Mouse (Mus musculus): ENCODE data around the gene Exosc6.
"Not testable (repeated sequence)": the region's sequence is repeated elsewhere in the genome, so short reads cannot be mapped to it uniquely, and the experiment has no call there.

Exosc6 gene

DNA sequence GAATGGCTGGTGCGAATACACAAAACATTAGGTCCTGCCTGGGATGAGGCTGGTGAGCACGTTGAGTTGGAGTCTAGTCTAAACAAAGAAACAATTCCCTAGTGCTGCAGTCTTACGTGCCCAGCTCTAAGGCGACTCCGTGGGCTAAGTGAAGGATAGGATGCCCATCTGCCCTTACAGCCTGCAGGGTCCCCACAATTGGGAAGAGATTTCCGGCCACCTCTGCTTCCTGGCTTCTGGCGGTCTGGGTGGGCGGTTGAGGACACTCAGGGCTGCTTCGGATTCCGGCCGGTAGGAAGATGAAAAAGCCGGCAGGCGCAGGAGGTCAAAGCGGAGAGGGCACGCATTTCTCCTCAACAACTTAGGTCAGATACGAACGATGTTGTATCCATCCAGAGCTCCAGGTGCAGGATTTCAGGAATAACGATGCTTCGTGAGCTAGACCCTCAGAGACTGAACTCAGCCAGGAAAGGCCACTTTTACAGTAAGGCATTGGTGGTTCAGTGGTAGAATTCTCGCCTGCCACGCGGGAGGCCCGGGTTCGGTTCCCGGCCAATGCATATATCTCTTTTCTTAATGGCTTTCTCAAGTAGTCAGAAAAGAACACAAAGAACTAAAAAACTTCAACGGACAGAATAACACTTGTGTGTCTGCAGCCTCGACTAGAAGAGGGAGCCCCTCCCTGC lies 6.1 kb downstream of the Exosc6 start:
- peak; percentile 96 to 97 for DNase-seq

- DNase-seq, result no peak
Measured at GRCm38 (mm10) chr8:111062893-111063292, 6.8 kb downstream of the Exosc6 start.

DNA sequence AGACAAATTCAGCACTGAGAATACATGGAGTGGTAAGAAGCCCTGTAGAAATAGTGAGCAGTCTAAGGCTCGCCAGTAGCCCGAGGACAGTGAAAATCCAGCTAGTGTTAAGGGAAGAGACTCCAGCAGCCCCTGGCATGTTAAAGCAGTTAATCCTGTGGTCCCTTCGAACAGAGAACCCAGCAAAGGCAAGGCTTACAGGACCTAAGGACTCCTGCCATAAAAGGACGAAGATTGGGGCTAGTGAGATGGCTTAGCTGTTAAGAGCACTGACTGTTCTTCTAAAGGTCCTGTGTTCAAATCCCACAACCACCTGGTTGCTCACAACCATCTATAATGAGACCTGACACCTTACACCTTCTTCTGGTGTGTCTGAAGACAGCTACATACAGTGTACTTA lies 10.2 kb downstream of the Exosc6 start:
- DNase-seq, result no peak

- DNase-seq, result no peak
Measured at GRCm38 (mm10) chr8:111067439-111067838, 11.3 kb downstream of the Exosc6 start.

DNA sequence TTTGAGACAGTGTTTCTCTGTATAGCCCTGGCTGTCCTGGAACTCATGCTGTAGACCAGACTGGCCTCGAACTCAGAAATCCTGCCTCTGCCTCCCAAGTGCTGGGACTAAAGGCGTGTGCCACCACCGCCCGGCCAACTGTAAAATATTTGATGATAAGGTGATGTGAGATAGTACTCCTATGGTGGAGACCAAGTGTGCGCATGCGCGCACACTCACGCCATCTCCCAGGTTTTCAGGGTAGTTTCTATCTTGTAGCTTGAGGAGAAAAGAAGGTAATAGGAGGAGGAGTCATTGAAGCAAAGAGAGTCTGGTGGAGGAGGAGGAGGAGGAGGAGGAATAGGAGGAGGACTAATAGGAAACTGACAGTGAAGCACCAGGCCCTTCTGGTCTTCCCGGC lies 12.5 kb downstream of the Exosc6 start:
- not testable (repeated sequence) for DNase-seq

- no peak for DNase-seq
Measured at GRCm38 (mm10) chr8:111075926-111076325, 19.8 kb downstream of the Exosc6 start.

GRCm38 (mm10) chr8:111079461-111079860 lies 23.3 kb downstream of the Exosc6 start:
- DNase-seq, result no peak

- no peak for DNase-seq
Measured at GRCm38 (mm10) chr8:111079861-111080271, 23.7 kb downstream of the Exosc6 start.

- no peak for DNase-seq
Measured at GRCm38 (mm10) chr8:111081580-111082258, 25.6 kb downstream of the Exosc6 start.

DNA sequence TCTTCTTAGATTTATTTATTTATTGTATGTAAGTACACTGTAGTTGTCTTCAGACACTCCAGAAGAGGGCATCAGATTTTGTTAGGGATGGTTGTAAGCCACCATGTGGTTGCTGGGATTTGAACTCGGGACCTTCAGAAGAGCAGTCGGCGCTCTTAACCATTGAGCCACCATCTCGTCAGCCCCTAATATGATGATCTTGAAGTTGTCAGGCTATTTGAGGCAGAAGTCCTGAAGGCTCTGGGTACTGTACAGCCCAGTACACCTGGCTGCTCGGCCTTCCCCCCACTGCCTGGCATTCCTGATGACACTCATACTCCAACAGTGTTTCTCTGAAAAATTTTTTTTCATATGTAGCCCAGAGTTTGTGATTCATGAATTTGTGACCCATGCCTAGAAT lies 27.8 kb downstream of the Exosc6 start:
- DNase-seq, result not testable (repeated sequence)

- DNase-seq, result peak; percentile 88 to 92
Measured at GRCm38 (mm10) chr8:111090126-111090525, 34.0 kb downstream of the Exosc6 start.

DNA sequence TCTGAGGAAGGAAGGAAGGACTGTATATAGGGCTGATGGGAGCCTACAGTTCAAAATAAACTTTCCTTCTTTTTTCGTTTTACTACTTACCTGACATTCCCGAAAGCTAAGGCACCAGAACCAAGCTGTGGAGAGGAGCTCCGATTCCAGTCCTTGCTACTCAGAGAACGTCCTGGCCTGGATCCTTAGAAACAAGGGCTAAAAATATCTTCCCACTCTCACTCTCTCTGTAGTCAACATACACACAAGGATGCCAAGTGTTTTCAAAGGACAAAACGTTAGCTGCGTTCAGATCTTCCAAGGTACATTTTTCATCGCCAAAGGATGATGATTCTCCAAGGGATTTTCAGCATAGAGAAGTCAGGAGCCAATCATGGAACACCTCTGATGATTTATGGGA lies 35.6 kb downstream of the Exosc6 start:
- no peak for DNase-seq

- DNase-seq, result not testable (repeated sequence)
Measured at GRCm38 (mm10) chr8:111092326-111092725, 36.2 kb downstream of the Exosc6 start, which contains the start of gene Clec18a. TSS of gene Clec18a (minus strand) at chr8:111092426.

GRCm38 (mm10) chr8:111093865-111094718 lies 38.0 kb downstream of the Exosc6 start, which contains the start of gene Pdpr:
TSS of gene Pdpr (plus strand) at chr8:111094630.
- DNase-seq, result peak; percentile 98

GRCm38 (mm10) chr8:111094719-111095302 lies 38.7 kb downstream of the Exosc6 start:
- DNase-seq, result peak; percentile 38 to 42
